Mouse (Mus musculus): ENCODE measurements at regions not wholly inside any gene's neighbourhood (a gene's known extent, or its start where the extent isn't known, plus 50 kb on each side); places are given as distances from the start of the nearest gene placed in this dataset.
A peak's percentile ranks its signal among the peaks of the same experiment; 100 is the strongest.

- no peak for DNase-seq (ENCODE audit: low spot score)
These were observed 192.1 kb upstream of the Ptbp2 start for GRCm38 (mm10) chr3:119976363-119976762.

GRCm38 (mm10) chr3:119958799-119959467 is 174.7 kb upstream of the Ptbp2 start:
- peak; percentile 2 for DNase-seq (ENCODE audit: low spot score)

- DNase-seq (ENCODE audit: low spot score), result peak; percentile 55
These were observed 173.3 kb upstream of the Ptbp2 start for GRCm38 (mm10) chr3:119957529-119957928.

GRCm38 (mm10) chr3:119955745-119956615 is 171.7 kb upstream of the Ptbp2 start:
- DNase-seq (ENCODE audit: low spot score), result peak; percentile 3

GRCm38 (mm10) chr3:119950721-119951120 is 166.5 kb upstream of the Ptbp2 start:
- no peak for DNase-seq (ENCODE audit: low spot score)

GRCm38 (mm10) chr3:119950070-119950469 is 165.8 kb upstream of the Ptbp2 start:
- DNase-seq (ENCODE audit: low spot score), result no peak

- DNase-seq (ENCODE audit: low spot score), result no peak
These were observed 165.4 kb upstream of the Ptbp2 start for GRCm38 (mm10) chr3:119949620-119950019.

- DNase-seq (ENCODE audit: low spot score), result peak; percentile 32
These were observed 164.8 kb upstream of the Ptbp2 start for GRCm38 (mm10) chr3:119949041-119949470.

- no peak for DNase-seq (ENCODE audit: low spot score)
These were observed 162.9 kb upstream of the Ptbp2 start for GRCm38 (mm10) chr3:119947126-119947525.

GRCm38 (mm10) chr3:119944115-119944514 is 159.8 kb upstream of the Ptbp2 start:
- DNase-seq (ENCODE audit: low spot score), result no peak

- no peak for DNase-seq (ENCODE audit: low spot score)
These were observed 154.8 kb upstream of the Ptbp2 start for GRCm38 (mm10) chr3:119939091-119939490.

GRCm38 (mm10) chr3:119938425-119938824 is 154.2 kb upstream of the Ptbp2 start:
- no peak for DNase-seq (ENCODE audit: low spot score)

GRCm38 (mm10) chr3:119936526-119936925 is 152.3 kb upstream of the Ptbp2 start:
- DNase-seq (ENCODE audit: low spot score), result no peak

GRCm38 (mm10) chr3:119933049-119933511 is 148.8 kb upstream of the Ptbp2 start:
- peak; percentile 44 for DNase-seq (ENCODE audit: low spot score)

GRCm38 (mm10) chr3:119928281-119928680 is 144.0 kb upstream of the Ptbp2 start:
- no peak for DNase-seq (ENCODE audit: low spot score)

GRCm38 (mm10) chr3:119919501-119920141 is 135.4 kb upstream of the Ptbp2 start:
- DNase-seq (ENCODE audit: low spot score), result no peak

GRCm38 (mm10) chr3:119915984-119916865 is 132.0 kb upstream of the Ptbp2 start:
- no peak for DNase-seq (ENCODE audit: low spot score)

GRCm38 (mm10) chr3:119911532-119911931 is 127.3 kb upstream of the Ptbp2 start:
- no peak for DNase-seq (ENCODE audit: low spot score)

- DNase-seq (ENCODE audit: low spot score), result no peak
These were observed 120.0 kb upstream of the Ptbp2 start for GRCm38 (mm10) chr3:119904244-119904643.

- no peak for DNase-seq (ENCODE audit: low spot score)
These were observed 110.9 kb upstream of the Ptbp2 start for GRCm38 (mm10) chr3:119895141-119895540.

GRCm38 (mm10) chr3:119894035-119894434 is 109.8 kb upstream of the Ptbp2 start:
- no peak for DNase-seq (ENCODE audit: low spot score)

Measured in layer of hippocampus, adult 11-12 months (tissue).